Mouse (Mus musculus): ENCODE data around the gene Bmx. TPM values are rescaled to one million over a fixed set of nuclear protein-coding genes. Genes with fewer than 3 reads are reported as not detected.
A peak's percentile ranks its signal among the peaks of the same experiment; 100 is the strongest.

The Bmx gene
- 1 to 10 TPM; 1.1 to 1.6 (median 1.3) TPM for total RNA-seq (2022)

GRCm38 (mm10) chrX:164258057-164258456, at the start of gene Bmx:
Gene Bmx, minus strand, starts transcription at chrX:164258193.
- DNase-seq (ENCODE audit: low spot score in 2 of 2), result no peak

- no peak for DNase-seq (ENCODE audit: low spot score in 2 of 2)
Observed at GRCm38 (mm10) chrX:164306250-164306649, 48.3 kb upstream of the Bmx start.

GRCm38 (mm10) chrX:164291147-164291546, 33.2 kb upstream of the Bmx start:
- no peak for DNase-seq (ENCODE audit: low spot score in 2 of 2)

GRCm38 (mm10) chrX:164287077-164287476, 29.1 kb upstream of the Bmx start:
- no peak for DNase-seq (ENCODE audit: low spot score in 2 of 2)

- DNase-seq (ENCODE audit: low spot score in 2 of 2), result no peak
Observed at GRCm38 (mm10) chrX:164283808-164284207, 25.8 kb upstream of the Bmx start.

GRCm38 (mm10) chrX:164280918-164281647, 23.1 kb upstream of the Bmx start:
- no peak for DNase-seq (ENCODE audit: low spot score in 2 of 2)

GRCm38 (mm10) chrX:164275536-164275935, 17.5 kb upstream of the Bmx start:
- DNase-seq (ENCODE audit: low spot score in 2 of 2), result no peak

- no peak for DNase-seq (ENCODE audit: low spot score in 2 of 2)
Observed at GRCm38 (mm10) chrX:164270603-164271002, 12.6 kb upstream of the Bmx start.

- peak; percentile 20 to 21 for DNase-seq (ENCODE audit: low spot score in 2 of 2)
Observed at GRCm38 (mm10) chrX:164269285-164269761, 11.3 kb upstream of the Bmx start, which contains the start of gene Pir. Gene Pir, plus strand, starts transcription at chrX:164269371.

- DNase-seq (ENCODE audit: low spot score in 2 of 2), result no peak
Observed at GRCm38 (mm10) chrX:164264861-164265260, 6.9 kb upstream of the Bmx start.

GRCm38 (mm10) chrX:164262286-164262685, 4.3 kb upstream of the Bmx start:
- no peak for DNase-seq (ENCODE audit: low spot score in 2 of 2)

- DNase-seq (ENCODE audit: low spot score in 2 of 2), result no peak
Observed at GRCm38 (mm10) chrX:164258662-164259061, 669 bp upstream of the Bmx start.

- no peak for DNase-seq (ENCODE audit: low spot score in 2 of 2)
Observed at GRCm38 (mm10) chrX:164256527-164256926, 1.5 kb downstream of the Bmx start.

GRCm38 (mm10) chrX:164246722-164247121, 11.3 kb downstream of the Bmx start:
- no peak for DNase-seq (ENCODE audit: low spot score in 2 of 2)

GRCm38 (mm10) chrX:164245714-164246113, 12.3 kb downstream of the Bmx start:
- no peak for DNase-seq (ENCODE audit: low spot score in 2 of 2)

GRCm38 (mm10) chrX:164233380-164233779, 24.6 kb downstream of the Bmx start:
- no peak for DNase-seq (ENCODE audit: low spot score in 2 of 2)

GRCm38 (mm10) chrX:164221989-164222388, 36.0 kb downstream of the Bmx start:
- no peak for DNase-seq (ENCODE audit: low spot score in 2 of 2)

GRCm38 (mm10) chrX:164200547-164200946, 57.4 kb downstream of the Bmx start:
- no peak for DNase-seq (ENCODE audit: low spot score in 2 of 2)

GRCm38 (mm10) chrX:164197679-164198078, 60.3 kb downstream of the Bmx start:
- no peak for DNase-seq (ENCODE audit: low spot score in 2 of 2)

GRCm38 (mm10) chrX:164189880-164190279, 68.1 kb downstream of the Bmx start:
- DNase-seq (ENCODE audit: low spot score in 2 of 2), result no peak

GRCm38 (mm10) chrX:164183844-164184243, 74.1 kb downstream of the Bmx start:
- peak; percentile 1 to 8 for DNase-seq (ENCODE audit: low spot score in 2 of 2)

GRCm38 (mm10) chrX:164179746-164180145, 78.2 kb downstream of the Bmx start:
- peak; percentile 5 to 9 for DNase-seq (ENCODE audit: low spot score in 2 of 2)

GRCm38 (mm10) chrX:164178856-164179255, 79.1 kb downstream of the Bmx start:
- no peak for DNase-seq (ENCODE audit: low spot score in 2 of 2)

Data from left cerebral cortex, adult 8-10 months (tissue).